Mouse (Mus musculus) embryonic fibroblast, embryonic 13.5 days (primary cell): ENCODE results near the gene Ppef1. TPM values are rescaled to one million over a fixed set of nuclear protein-coding genes. Genes with fewer than 3 reads are reported as not detected.

ENCODE experiments used
- H3K27ac ChIP-seq: 2 replicates; pipeline ENCODE4 v1.5.1; 2012; ENCODE audit warnings: low read length, control low read depth, inconsistent platforms; ENCODE audit not compliant: insufficient read depth
- H3K4me1 ChIP-seq: 2 replicates; pipeline ENCODE4 v1.6.1; 2011; ENCODE audit warnings: low read length; ENCODE audit not compliant: control insufficient read depth, insufficient read depth
- H3K4me3 ChIP-seq: 2 replicates; pipeline ENCODE4 v1.5.1; 2011; ENCODE audit warnings: mild to moderate bottlenecking, control low read depth, low read length; ENCODE audit not compliant: insufficient read depth
- CTCF ChIP-seq: IDR thresholded peaks from 2 replicates; pipeline ENCODE4 v1.5.1; 2011; ENCODE audit warnings: mild to moderate bottlenecking, control low read depth, low read length, moderate library complexity, borderline replicate concordance; ENCODE audit not compliant: insufficient read depth
- POLR2A ChIP-seq: IDR thresholded peaks from 2 replicates; pipeline ENCODE4 v1.6.1; 2011; ENCODE audit warnings: low read depth, mild to moderate bottlenecking, control low read depth, low read length, moderate library complexity
- polyA plus RNA-seq: library from polyadenylated mRNA; stranded (reverse); fragments of >200 nt; gene quantifications from 2 replicates; pipeline ENCODE4 v1.2.4, GENCODE M21; 2011; ENCODE audit warnings: low read depth; ENCODE audit not compliant: missing spikeins, insufficient read length

Gene Ppef1
- polyA plus RNA-seq, 1 experiment, result 2.2 TPM

DNA sequence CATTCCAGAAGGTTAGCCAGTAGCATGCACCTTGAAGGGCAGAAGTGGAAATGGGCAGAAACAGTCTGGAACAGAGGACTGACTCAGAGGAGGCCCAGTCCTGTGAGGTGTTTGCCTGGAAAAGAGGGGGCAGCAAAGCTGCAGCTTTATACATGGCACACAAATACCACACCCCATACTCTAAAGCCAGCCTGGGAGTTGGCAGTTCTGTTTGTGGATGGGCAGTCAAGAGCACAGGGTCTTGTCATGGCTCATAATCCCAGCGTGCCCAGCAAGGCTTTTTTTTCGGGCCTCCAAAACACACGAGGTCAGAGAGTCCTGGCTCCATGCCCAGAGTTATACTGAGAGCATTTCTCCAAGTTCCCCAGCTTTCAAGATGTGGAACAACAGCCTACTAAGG is 134.5 kb downstream of the Ppef1 start:
- TF ChIP-seq CTCF (no peak), POLR2A (no peak)
- Histone ChIP-seq H3K4me3 (no peak overlapping the region), H3K27ac (no peak overlapping the region), H3K4me1 (peaks cover 13% of the 10 kb centered on the region; the same call in 1 of the 2 replicates)

DNA sequence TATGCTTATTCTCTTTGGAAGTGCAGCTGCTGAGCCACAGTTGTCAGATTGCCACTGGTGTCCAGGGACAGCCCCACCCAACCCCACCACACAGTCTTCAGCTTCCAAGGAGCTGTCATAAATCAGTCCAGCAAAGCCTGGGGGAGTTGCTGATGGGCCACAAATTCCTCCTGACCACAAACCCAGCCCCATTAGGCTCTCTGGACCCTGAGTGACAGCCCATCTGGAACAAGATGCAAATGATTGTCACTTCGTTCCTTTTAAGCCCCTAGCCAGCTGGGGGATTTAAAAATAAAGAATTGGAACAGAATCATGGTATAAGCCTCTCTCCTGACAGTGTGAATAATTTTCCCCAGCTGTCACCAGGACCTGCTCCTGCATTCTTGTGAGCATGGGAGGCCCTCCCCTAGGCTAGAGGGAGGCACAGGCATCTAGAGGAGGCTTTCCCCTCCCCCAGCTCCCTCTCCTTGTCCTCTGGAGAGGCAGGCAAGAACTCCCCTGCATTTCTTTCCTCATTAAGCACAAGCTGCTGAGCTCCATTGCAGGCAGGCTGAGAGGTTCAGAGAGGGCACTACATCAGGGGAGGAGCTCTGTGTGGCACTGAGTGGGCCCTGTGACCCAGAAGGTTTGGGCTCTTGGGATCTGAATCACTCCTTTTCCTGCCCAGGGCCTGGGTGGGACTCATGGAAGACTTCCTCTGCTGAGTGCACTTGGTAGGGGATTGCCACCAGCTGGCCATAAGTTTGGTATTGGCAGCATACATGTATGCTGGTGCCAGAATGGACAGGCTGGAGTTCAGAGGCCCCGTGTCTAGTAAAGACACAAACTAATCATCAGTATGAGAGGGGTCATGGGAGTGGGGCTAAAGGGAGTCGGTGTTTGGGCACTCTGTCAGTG is 136.8 kb downstream of the Ppef1 start:
- Histone ChIP-seq H3K4me1 (peaks cover 9% of the 10 kb centered on the region; the same call in 1 of the 2 replicates), H3K4me3 (no peak overlapping the region), H3K27ac (no peak overlapping the region)
- TF ChIP-seq POLR2A (no peak), CTCF (no peak)

DNA sequence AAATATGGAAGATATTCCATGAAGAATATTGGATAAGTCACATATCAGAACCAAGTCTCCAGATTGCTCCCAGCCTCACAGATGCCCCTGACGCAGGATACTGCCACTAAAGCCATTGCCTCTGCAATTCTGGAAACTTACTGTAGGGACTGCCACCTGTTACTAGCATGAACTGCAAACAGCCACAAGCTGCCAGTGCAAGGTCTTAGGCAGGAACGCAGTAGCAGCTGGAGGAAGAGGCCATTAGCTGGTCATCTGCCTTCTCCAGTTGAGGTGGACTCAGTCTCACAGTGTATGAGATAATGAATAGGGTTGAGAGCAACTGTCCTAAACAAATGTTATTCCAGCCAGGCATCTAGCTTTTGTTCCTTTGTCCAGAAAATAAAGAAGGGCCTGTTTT is 137.5 kb downstream of the Ppef1 start:
- H3K27ac ChIP-seq, result no peak overlapping the region
- H3K4me1 ChIP-seq, result peaks cover 9% of the 10 kb centered on the region; the same call in 1 of the 2 replicates
- no peak overlapping the region for H3K4me3 ChIP-seq
- TF ChIP-seq CTCF (no peak), POLR2A (no peak)

DNA sequence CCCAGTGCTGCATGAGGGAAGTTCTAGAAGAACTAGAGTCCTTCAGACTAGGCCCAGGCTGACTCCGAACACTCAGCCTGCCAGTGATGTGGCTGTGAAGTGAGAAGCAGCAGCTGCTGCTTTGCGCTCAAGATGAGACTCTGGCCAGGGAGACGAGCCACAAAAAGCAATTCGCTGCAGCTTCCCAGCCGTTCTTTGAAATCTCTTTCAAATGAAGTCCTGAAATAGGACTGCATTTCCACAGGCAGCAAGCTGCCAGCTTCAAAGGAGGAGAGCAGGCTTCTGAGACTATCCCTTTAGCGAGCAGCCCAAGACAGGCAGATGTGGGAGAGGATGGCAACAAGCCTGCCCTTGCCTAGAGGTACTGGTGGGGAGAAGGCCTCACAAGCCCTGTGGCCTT is 142.6 kb downstream of the Ppef1 start:
- Histone ChIP-seq H3K4me3 (no peak overlapping the region), H3K4me1 (no peaks in the 10 kb centered on the region), H3K27ac (no peak overlapping the region)
- TF ChIP-seq CTCF, result no peak
- TF ChIP-seq POLR2A, result no peak

DNA sequence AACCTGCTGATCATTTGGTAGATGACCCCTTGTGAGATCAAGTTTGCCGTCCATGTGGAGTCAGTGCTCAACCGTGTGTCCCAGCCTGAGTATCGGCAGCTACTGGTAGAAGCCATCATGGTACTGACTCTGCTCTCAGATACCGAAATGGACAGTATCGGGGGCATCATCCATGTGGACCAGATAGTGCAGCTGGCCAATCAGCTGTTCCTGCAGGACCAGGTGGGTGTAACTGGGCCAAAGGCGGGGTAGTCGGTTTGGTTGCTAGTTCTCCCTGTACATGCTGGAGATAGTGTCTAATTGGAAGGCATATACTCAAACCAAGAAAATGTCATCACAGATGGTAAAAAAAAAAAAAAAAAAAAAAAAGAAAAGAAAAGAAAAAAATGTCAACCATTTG is 145.4 kb downstream of the Ppef1 start:
- H3K27ac ChIP-seq, result no peak overlapping the region
- H3K4me3 ChIP-seq, result no peak overlapping the region
- no peak for TF ChIP-seq CTCF
- no peak for TF ChIP-seq POLR2A
- no peaks in the 10 kb centered on the region for H3K4me1 ChIP-seq

DNA sequence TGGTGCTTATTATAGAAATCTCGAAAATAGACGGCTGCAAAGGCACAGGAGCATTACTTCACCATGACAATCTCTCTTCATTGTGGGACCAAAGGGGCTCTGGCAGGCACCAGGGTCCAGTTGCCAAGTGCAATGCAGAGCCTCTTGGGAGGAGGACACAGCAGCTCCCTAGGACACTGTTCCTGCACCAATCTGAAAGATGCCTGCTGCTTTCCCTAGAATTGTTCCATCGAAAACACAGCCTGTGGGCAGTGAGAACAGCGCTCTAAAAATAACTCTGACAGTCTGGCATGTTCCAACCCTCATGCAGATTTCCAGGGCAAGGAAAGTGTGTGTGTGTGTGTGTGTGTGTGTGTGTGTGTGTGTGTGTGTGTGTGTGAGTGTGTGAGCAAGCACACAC is 147.0 kb downstream of the Ppef1 start:
- Histone ChIP-seq H3K27ac (no peak overlapping the region), H3K4me1 (0 out of 2 replicates have a peak, but pooled peaks cover 3% of the 10 kb centered on the region), H3K4me3 (no peak overlapping the region)
- TF ChIP-seq CTCF, result no peak

DNA sequence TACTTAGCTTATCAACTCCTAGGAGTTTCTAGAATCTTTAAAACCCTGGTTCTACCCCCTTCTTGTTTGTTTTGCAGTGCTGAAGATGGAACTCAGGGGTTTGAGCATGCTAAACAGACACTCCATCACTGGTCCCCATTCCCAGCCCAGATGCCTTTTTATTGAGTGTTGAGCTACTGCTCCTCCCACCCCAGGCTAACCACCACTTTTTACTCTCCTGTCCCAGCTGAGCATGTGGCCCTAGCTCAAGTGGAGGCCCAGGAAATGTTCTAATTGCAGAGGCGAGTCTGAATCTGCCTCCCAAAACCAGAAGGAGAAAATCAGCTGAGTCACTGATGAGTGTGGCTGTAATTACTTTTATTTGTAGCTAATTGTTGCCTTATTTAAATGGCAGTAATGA is 150.5 kb downstream of the Ppef1 start:
- TF ChIP-seq POLR2A (no peak), CTCF (no peak)
- Histone ChIP-seq H3K4me1 (0 out of 2 replicates have a peak, but pooled peaks cover 3% of the 10 kb centered on the region), H3K27ac (no peak overlapping the region), H3K4me3 (no peak overlapping the region)

DNA sequence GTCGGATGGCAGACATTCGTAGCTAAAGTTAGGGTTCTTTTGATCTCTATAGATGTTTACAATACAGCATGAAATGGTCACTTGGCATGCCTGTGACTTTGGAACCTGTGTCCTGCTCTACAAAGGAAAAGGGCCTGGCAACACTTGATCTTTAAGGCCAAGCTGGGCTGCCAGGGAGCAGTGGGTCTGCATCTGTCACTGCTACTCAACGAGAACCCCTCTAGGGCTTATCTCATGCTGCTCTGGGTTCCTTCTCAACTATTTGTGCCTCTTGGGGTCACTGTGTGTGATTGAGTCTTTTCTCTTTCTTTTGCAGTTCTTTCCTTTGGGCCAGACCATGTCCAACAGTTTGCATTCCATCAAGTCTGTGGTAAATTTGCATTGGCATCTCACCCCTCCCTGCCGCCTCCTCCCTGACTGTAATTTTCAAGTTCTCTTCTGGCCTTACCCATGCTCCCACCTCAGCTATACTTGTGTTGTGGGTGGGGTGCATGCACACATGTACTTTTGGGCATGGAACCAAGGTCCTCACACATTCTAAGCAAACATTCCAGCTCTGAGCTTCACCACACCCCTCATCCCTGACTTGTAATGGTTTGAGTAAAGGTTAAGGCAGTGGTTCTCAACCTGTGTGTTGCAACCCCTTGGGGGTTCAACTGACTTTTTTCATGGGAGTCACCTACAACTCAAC is 151.3 kb downstream of the Ppef1 start:
- H3K4me3 ChIP-seq, result no peak overlapping the region
- H3K4me1 ChIP-seq, result 0 out of 2 replicates have a peak, but pooled peaks cover 3% of the 10 kb centered on the region
- TF ChIP-seq POLR2A, result no peak
- no peak for TF ChIP-seq CTCF

DNA sequence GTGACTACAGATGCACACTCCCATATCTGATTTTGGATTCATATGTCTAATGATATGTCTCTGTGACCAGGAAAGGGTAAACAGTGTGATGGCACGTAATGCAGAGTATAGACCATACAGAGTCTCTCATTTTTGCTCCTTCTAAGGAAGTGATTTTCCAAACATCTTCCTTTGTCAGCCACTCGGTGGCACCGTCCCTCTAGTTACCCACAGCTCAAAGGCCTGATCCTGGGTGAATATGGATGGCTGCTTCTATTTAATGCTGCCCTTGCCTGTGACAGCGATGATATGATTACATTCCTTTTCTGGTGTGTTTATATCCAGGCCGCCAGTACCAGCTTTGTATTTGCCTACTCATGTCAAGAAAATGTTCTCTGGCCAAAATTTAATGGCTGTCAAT is 152.0 kb downstream of the Ppef1 start:
- Histone ChIP-seq H3K4me3 (no peak overlapping the region), H3K4me1 (0 out of 2 replicates have a peak, but pooled peaks cover 3% of the 10 kb centered on the region), H3K27ac (no peak overlapping the region)
- TF ChIP-seq POLR2A (no peak), CTCF (no peak)

More for the DNA sequence above, 151.3 kb downstream of the Ppef1 start:
- no peak overlapping the region for H3K27ac ChIP-seq

Other genes with a start within 250 kb of the Ppef1 start
- gene Phka2, start 233.6 kb downstream of the Ppef1 start, polyA plus RNA-seq, result 17.7 and 22.2 TPM in 2 replicates
- gene Rs1, start 32.2 kb upstream of the Ppef1 start, polyA plus RNA-seq, result not detected in 2 replicates
- not detected in 2 replicates for gene Gja6, start 171.3 kb upstream of the Ppef1 start, polyA plus RNA-seq